Mouse (Mus musculus): ENCODE measurements at regions not wholly inside any gene's neighbourhood (a gene's known extent, or its start where the extent isn't known, plus 50 kb on each side); places are given as distances from the start of the nearest gene placed in this dataset.
"Not testable (repeated sequence)": the region's sequence is repeated elsewhere in the genome, so short reads cannot be mapped to it uniquely, and the experiment has no call there.

- Histone ChIP-seq H3K27me3 (ENCODE audit: control insufficient read depth, insufficient read depth, low read length) (no peaks in the 10 kb centered on the region), H3K4me1 (ENCODE audit: control insufficient read depth, insufficient read depth, low read length) (no peaks in the 10 kb centered on the region), H3K9me3 (ENCODE audit: control insufficient read depth, low read length) (no peaks in the 10 kb centered on the region), H3K27ac (ENCODE audit: low read depth, low read length) (no peak overlapping the region), H3K4me3 (ENCODE audit: low read length) (no peak overlapping the region), H3K4me2 (replicated peaks; ENCODE audit: low read depth, low read length) (no peak overlapping the region), H3K36me3 (ENCODE audit: control insufficient read depth, insufficient read depth, low read length) (no peaks in the 10 kb centered on the region), H3K9ac (ENCODE audit: low read depth, low read length) (no peak overlapping the region)
- 75% methylated on average over 15 of the region's 15 CpGs for WGBS
- ATAC-seq (ENCODE audit: low FRiP score, low TSS enrichment), result no peak
Measured at GRCm38 (mm10) chr17:85859926-85860707, 172.0 kb upstream of the Six2 start.

- no peak overlapping the region for H3K9ac ChIP-seq (ENCODE audit: low read depth, low read length)
- no peak for ATAC-seq (ENCODE audit: low FRiP score, low TSS enrichment)
- H3K9me3 ChIP-seq (ENCODE audit: control insufficient read depth, low read length), result no peaks in the 10 kb centered on the region
- H3K4me3 ChIP-seq (ENCODE audit: low read length), result no peak overlapping the region
- WGBS, result 75% methylated on average over 2 of the region's 2 CpGs
- no peaks in the 10 kb centered on the region for H3K27me3 ChIP-seq (ENCODE audit: control insufficient read depth, insufficient read depth, low read length)
- no peaks in the 10 kb centered on the region for H3K4me1 ChIP-seq (ENCODE audit: control insufficient read depth, insufficient read depth, low read length)
- no peak overlapping the region for H3K4me2 ChIP-seq (replicated peaks; ENCODE audit: low read depth, low read length)
- H3K36me3 ChIP-seq (ENCODE audit: control insufficient read depth, insufficient read depth, low read length), result no peaks in the 10 kb centered on the region
- no peak overlapping the region for H3K27ac ChIP-seq (ENCODE audit: low read depth, low read length)
Measured at GRCm38 (mm10) chr17:85858516-85858915, 170.4 kb upstream of the Six2 start.

- H3K27ac ChIP-seq (ENCODE audit: low read depth, low read length), result no peak overlapping the region
- no peak overlapping the region for H3K4me3 ChIP-seq (ENCODE audit: low read length)
- H3K4me2 ChIP-seq (replicated peaks; ENCODE audit: low read depth, low read length), result peak overlapping the region; percentile 22
- 20% methylated on average over 22 of the region's 22 CpGs for whole genome bisulfite sequencing
- H3K4me1 ChIP-seq (ENCODE audit: control insufficient read depth, insufficient read depth, low read length), result no peaks in the 10 kb centered on the region
- peak; percentile 79 for ATAC-seq (ENCODE audit: low FRiP score, low TSS enrichment)
- no peaks in the 10 kb centered on the region for H3K9me3 ChIP-seq (ENCODE audit: control insufficient read depth, low read length)
- H3K27me3 ChIP-seq (ENCODE audit: control insufficient read depth, insufficient read depth, low read length), result no peaks in the 10 kb centered on the region
- no peaks in the 10 kb centered on the region for H3K36me3 ChIP-seq (ENCODE audit: control insufficient read depth, insufficient read depth, low read length)
- no peak overlapping the region for H3K9ac ChIP-seq (ENCODE audit: low read depth, low read length)
Measured at GRCm38 (mm10) chr17:85857705-85858472, 169.8 kb upstream of the Six2 start.

GRCm38 (mm10) chr17:85856894-85857293 lies 168.8 kb upstream of the Six2 start:
- not testable (repeated sequence) for H3K4me2 ChIP-seq (replicated peaks; ENCODE audit: low read depth, low read length); H3K4me3 ChIP-seq (ENCODE audit: low read length); H3K36me3 ChIP-seq (ENCODE audit: control insufficient read depth, insufficient read depth, low read length); H3K9me3 ChIP-seq (ENCODE audit: control insufficient read depth, low read length); H3K4me1 ChIP-seq (ENCODE audit: control insufficient read depth, insufficient read depth, low read length); H3K9ac ChIP-seq (ENCODE audit: low read depth, low read length); H3K27ac ChIP-seq (ENCODE audit: low read depth, low read length); H3K27me3 ChIP-seq (ENCODE audit: control insufficient read depth, insufficient read depth, low read length); ATAC-seq (ENCODE audit: low FRiP score, low TSS enrichment)
- WGBS, result 42% methylated on average over 3 of the region's 5 CpGs

GRCm38 (mm10) chr17:85853156-85853555 lies 165.1 kb upstream of the Six2 start:
- H3K4me1 ChIP-seq (ENCODE audit: control insufficient read depth, insufficient read depth, low read length), result no peaks in the 10 kb centered on the region
- H3K27me3 ChIP-seq (ENCODE audit: control insufficient read depth, insufficient read depth, low read length), result no peaks in the 10 kb centered on the region
- H3K36me3 ChIP-seq (ENCODE audit: control insufficient read depth, insufficient read depth, low read length), result no peaks in the 10 kb centered on the region
- ATAC-seq (ENCODE audit: low FRiP score, low TSS enrichment), result no peak
- H3K27ac ChIP-seq (ENCODE audit: low read depth, low read length), result no peak overlapping the region
- H3K4me2 ChIP-seq (replicated peaks; ENCODE audit: low read depth, low read length), result no peak overlapping the region
- 73% methylated on average over 5 of the region's 5 CpGs for WGBS
- no peaks in the 10 kb centered on the region for H3K9me3 ChIP-seq (ENCODE audit: control insufficient read depth, low read length)
- H3K9ac ChIP-seq (ENCODE audit: low read depth, low read length), result no peak overlapping the region
- H3K4me3 ChIP-seq (ENCODE audit: low read length), result no peak overlapping the region

- H3K4me3 ChIP-seq (ENCODE audit: low read length), result no peak overlapping the region
- no peak for ATAC-seq (ENCODE audit: low FRiP score, low TSS enrichment)
- WGBS, result 88% methylated on average over 3 of the region's 3 CpGs
Measured at GRCm38 (mm10) chr17:85848526-85848925, 160.5 kb upstream of the Six2 start.

GRCm38 (mm10) chr17:85847756-85848155 lies 159.7 kb upstream of the Six2 start:
- no peak overlapping the region for H3K27ac ChIP-seq (ENCODE audit: low read depth, low read length)
- H3K4me3 ChIP-seq (ENCODE audit: low read length), result no peak overlapping the region
- WGBS, result 15% methylated on average over 7 of the region's 7 CpGs
- no peak overlapping the region for H3K4me2 ChIP-seq (replicated peaks; ENCODE audit: low read depth, low read length)
- no peak overlapping the region for H3K9ac ChIP-seq (ENCODE audit: low read depth, low read length)
- no peak for ATAC-seq (ENCODE audit: low FRiP score, low TSS enrichment)
- no peaks in the 10 kb centered on the region for H3K36me3 ChIP-seq (ENCODE audit: control insufficient read depth, insufficient read depth, low read length)
- no peaks in the 10 kb centered on the region for H3K9me3 ChIP-seq (ENCODE audit: control insufficient read depth, low read length)
- H3K4me1 ChIP-seq (ENCODE audit: control insufficient read depth, insufficient read depth, low read length), result no peaks in the 10 kb centered on the region
- no peaks in the 10 kb centered on the region for H3K27me3 ChIP-seq (ENCODE audit: control insufficient read depth, insufficient read depth, low read length)

More at GRCm38 (mm10) chr17:85848526-85848925, 160.5 kb upstream of the Six2 start:
- no peaks in the 10 kb centered on the region for H3K4me1 ChIP-seq (ENCODE audit: control insufficient read depth, insufficient read depth, low read length)
- no peak overlapping the region for H3K9ac ChIP-seq (ENCODE audit: low read depth, low read length)
- no peaks in the 10 kb centered on the region for H3K36me3 ChIP-seq (ENCODE audit: control insufficient read depth, insufficient read depth, low read length)
- no peaks in the 10 kb centered on the region for H3K9me3 ChIP-seq (ENCODE audit: control insufficient read depth, low read length)
- H3K4me2 ChIP-seq (replicated peaks; ENCODE audit: low read depth, low read length), result no peak overlapping the region
- H3K27ac ChIP-seq (ENCODE audit: low read depth, low read length), result no peak overlapping the region
- H3K27me3 ChIP-seq (ENCODE audit: control insufficient read depth, insufficient read depth, low read length), result no peaks in the 10 kb centered on the region

- 58% methylated on average over 6 of the region's 6 CpGs for WGBS
- ATAC-seq (ENCODE audit: low FRiP score, low TSS enrichment), result no peak
Measured at GRCm38 (mm10) chr17:85845059-85845458, 157.0 kb upstream of the Six2 start.

GRCm38 (mm10) chr17:85844486-85844885 lies 156.4 kb upstream of the Six2 start:
- 81% methylated on average over 13 of the region's 13 CpGs for WGBS
- no peak overlapping the region for H3K27ac ChIP-seq (ENCODE audit: low read depth, low read length)

More at GRCm38 (mm10) chr17:85845059-85845458, 157.0 kb upstream of the Six2 start:
- no peak overlapping the region for H3K4me2 ChIP-seq (replicated peaks; ENCODE audit: low read depth, low read length)
- H3K4me1 ChIP-seq (ENCODE audit: control insufficient read depth, insufficient read depth, low read length), result no peaks in the 10 kb centered on the region
- H3K9ac ChIP-seq (ENCODE audit: low read depth, low read length), result no peak overlapping the region
- no peaks in the 10 kb centered on the region for H3K27me3 ChIP-seq (ENCODE audit: control insufficient read depth, insufficient read depth, low read length)
- no peaks in the 10 kb centered on the region for H3K36me3 ChIP-seq (ENCODE audit: control insufficient read depth, insufficient read depth, low read length)
- no peak overlapping the region for H3K27ac ChIP-seq (ENCODE audit: low read depth, low read length)
- H3K4me3 ChIP-seq (ENCODE audit: low read length), result no peak overlapping the region
- H3K9me3 ChIP-seq (ENCODE audit: control insufficient read depth, low read length), result no peaks in the 10 kb centered on the region

More at GRCm38 (mm10) chr17:85844486-85844885, 156.4 kb upstream of the Six2 start:
- Histone ChIP-seq H3K9me3 (ENCODE audit: control insufficient read depth, low read length) (no peaks in the 10 kb centered on the region), H3K36me3 (ENCODE audit: control insufficient read depth, insufficient read depth, low read length) (no peaks in the 10 kb centered on the region), H3K4me3 (ENCODE audit: low read length) (no peak overlapping the region), H3K27me3 (ENCODE audit: control insufficient read depth, insufficient read depth, low read length) (no peaks in the 10 kb centered on the region), H3K4me2 (replicated peaks; ENCODE audit: low read depth, low read length) (no peak overlapping the region), H3K9ac (ENCODE audit: low read depth, low read length) (no peak overlapping the region), H3K4me1 (ENCODE audit: control insufficient read depth, insufficient read depth, low read length) (no peaks in the 10 kb centered on the region)
- no peak for ATAC-seq (ENCODE audit: low FRiP score, low TSS enrichment)

All from kidney, embryonic 14.5 days (tissue).